Mouse (Mus musculus): Measurements from ENCODE around the gene Ints3.
"Not testable (repeated sequence)": the region's sequence is repeated elsewhere in the genome, so short reads cannot be mapped to it uniquely, and the experiment has no call there.

Ints3 gene

GRCm38 (mm10) chr3:90357959-90358358, 75.5 kb downstream of the Ints3 start:
- no peak for DNase-seq (ENCODE audit: low spot score in 2 of 2)

GRCm38 (mm10) chr3:90347847-90348246, 85.6 kb downstream of the Ints3 start:
- no peak for DNase-seq (ENCODE audit: low spot score in 2 of 2)

- not testable (repeated sequence) for DNase-seq (ENCODE audit: low spot score in 2 of 2)
Observed at GRCm38 (mm10) chr3:90342853-90343252, 90.6 kb downstream of the Ints3 start.

Measured in cerebellum, postnatal 4 days (tissue).